In the genomic region with DNA sequence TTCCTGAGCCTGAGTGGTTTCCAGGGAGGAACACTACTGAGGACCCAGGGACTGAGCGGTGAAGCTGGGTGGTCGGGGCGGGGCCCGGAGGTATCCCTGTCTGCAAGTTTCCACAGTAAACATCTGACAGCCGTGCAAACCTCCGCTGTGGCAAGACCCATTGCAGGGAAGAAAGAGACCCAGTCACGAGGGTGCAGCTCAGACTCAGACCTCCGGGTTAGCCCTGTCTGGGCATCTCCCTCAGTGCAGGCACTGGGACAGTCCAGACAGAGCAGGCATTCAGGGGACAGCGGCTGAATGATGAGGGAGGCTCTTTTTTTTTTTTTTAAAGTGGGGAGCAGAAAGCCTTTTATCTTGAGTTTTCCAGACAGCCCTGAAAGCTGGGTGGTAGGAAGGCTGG, we compare ENCODE assay signal across 10 mouse cellular contexts. TPM values are rescaled to one million over a fixed set of nuclear protein-coding genes. Genes with fewer than 3 reads are reported as not detected.
DNase-seq lines count a peak whose midpoint lies in the region; ATAC-seq lines count a peak whose summit lies in the region.
"Had no signal": no experiment of that assay in that cellular context is flagged by ENCODE, and none has a peak within 500 bp of the region (broad histone marks: within the 10 kb centered on the region; RNA-seq: fewer than 3 reads in every experiment).

No protein-coding gene starts in this region.

- peaks cover 21% of the 10 kb centered on the region for H3K4me1 ChIP-seq in hindbrain, embryonic 11.5 days (replicated peaks; ENCODE audit: control insufficient read depth, insufficient read depth, low read length)
- H3K4me1 ChIP-seq in hindbrain, embryonic 14.5 days (replicated peaks; ENCODE audit: control insufficient read depth, insufficient read depth, low read length), result peaks cover 33% of the 10 kb centered on the region
- peaks cover 64% of the 10 kb centered on the region for H3K4me1 ChIP-seq in intestine, embryonic 16.5 days (ENCODE audit: control insufficient read depth, insufficient read depth, low read length)
- peaks cover 35% of the 10 kb centered on the region for H3K4me1 ChIP-seq in stomach, embryonic 15.5 days

- peak; percentile 48 for DNase-seq in hindbrain, embryonic 11.5 days (ENCODE audit: low spot score)
- DNase-seq in hindbrain, embryonic 14.5 days (ENCODE audit: low spot score), result no peak
- DNase-seq in embryo, embryonic 10.5 days (ENCODE audit: low spot score), result peak; percentile 55
- DNase-seq in adrenal gland, postnatal 36 days, result no peak
- no peak for DNase-seq in adrenal gland, postnatal 14 days
- DNase-seq: heart, postnatal 14 days; right cerebral cortex, postnatal 14 days had no signal

- H3K36me3 ChIP-seq in hindbrain, embryonic 11.5 days (ENCODE audit: control insufficient read depth, insufficient read depth, low read length), result no peaks in the 10 kb centered on the region
- H3K36me3 ChIP-seq in hindbrain, embryonic 14.5 days (replicated peaks; ENCODE audit: control insufficient read depth, insufficient read depth), result no peaks in the 10 kb centered on the region
- no peaks in the 10 kb centered on the region for H3K36me3 ChIP-seq in intestine, embryonic 16.5 days (ENCODE audit: control insufficient read depth, insufficient read depth, low read length)
- H3K36me3 ChIP-seq in stomach, embryonic 15.5 days, result no peaks in the 10 kb centered on the region

- no peak overlapping the region for H3K9ac ChIP-seq in hindbrain, embryonic 11.5 days (ENCODE audit: low read depth, low read length)
- no peak overlapping the region for H3K9ac ChIP-seq in hindbrain, embryonic 14.5 days
- 0 out of 2 replicates have a peak overlapping the region, but pooled peaks have one; percentile 41 for H3K9ac ChIP-seq in intestine, embryonic 16.5 days (ENCODE audit: low read depth, low read length)
- no peak overlapping the region for H3K9ac ChIP-seq in stomach, embryonic 15.5 days

- H3K4me3 ChIP-seq in hindbrain, embryonic 11.5 days (ENCODE audit: low read depth, low read length), result no peak overlapping the region
- H3K4me3 ChIP-seq in hindbrain, embryonic 14.5 days (replicated peaks; ENCODE audit: low read length), result no peak overlapping the region
- no peak overlapping the region for H3K4me3 ChIP-seq in intestine, embryonic 16.5 days (ENCODE audit: low read length)
- H3K4me3 ChIP-seq in stomach, embryonic 15.5 days (replicated peaks), result no peak overlapping the region

- ATAC-seq in hindbrain, embryonic 11.5 days (ENCODE audit: low FRiP score), result peak; percentile 81
- ATAC-seq in hindbrain, embryonic 14.5 days (ENCODE audit: low FRiP score), result no peak
- ATAC-seq in intestine, embryonic 16.5 days, result 0 out of 2 replicates have a peak, but pooled peaks have one; percentile 18
- no peak for ATAC-seq in stomach, embryonic 15.5 days (ENCODE audit: insufficient read depth, low FRiP score, low read depth)

- H3K9me3 ChIP-seq in hindbrain, embryonic 11.5 days (ENCODE audit: control insufficient read depth, low read length), result no peaks in the 10 kb centered on the region
- no peaks in the 10 kb centered on the region for H3K9me3 ChIP-seq in hindbrain, embryonic 14.5 days (ENCODE audit: control insufficient read depth, low read length)
- no peaks in the 10 kb centered on the region for H3K9me3 ChIP-seq in intestine, embryonic 16.5 days (ENCODE audit: control insufficient read depth, low read length)
- no peaks in the 10 kb centered on the region for H3K9me3 ChIP-seq in stomach, embryonic 15.5 days

- 41% methylated on average over 9 of the region's 9 CpGs for WGBS in hindbrain, embryonic 11.5 days
- WGBS in hindbrain, embryonic 14.5 days, result 45% methylated on average over 9 of the region's 9 CpGs
- WGBS in intestine, embryonic 16.5 days, result 24% methylated on average over 9 of the region's 9 CpGs
- 23% methylated on average over 9 of the region's 9 CpGs for WGBS in stomach, embryonic 15.5 days

- H3K27me3 ChIP-seq in hindbrain, embryonic 11.5 days (ENCODE audit: control insufficient read depth, insufficient read depth, low read length), result no peaks in the 10 kb centered on the region
- no peaks in the 10 kb centered on the region for H3K27me3 ChIP-seq in hindbrain, embryonic 14.5 days (ENCODE audit: control insufficient read depth, insufficient read depth, low read length)
- no peaks in the 10 kb centered on the region for H3K27me3 ChIP-seq in intestine, embryonic 16.5 days (replicated peaks; ENCODE audit: control insufficient read depth, insufficient read depth, low read length)
- H3K27me3 ChIP-seq in stomach, embryonic 15.5 days (replicated peaks), result no peaks in the 10 kb centered on the region

- no peak overlapping the region for H3K27ac ChIP-seq in hindbrain, embryonic 11.5 days (ENCODE audit: low read depth, low read length)
- H3K27ac ChIP-seq in hindbrain, embryonic 14.5 days, result no peak overlapping the region
- H3K27ac ChIP-seq in intestine, embryonic 16.5 days (ENCODE audit: low read length), result peak overlapping the region; percentile 52
- 0 out of 2 replicates have a peak overlapping the region, but pooled peaks have one; percentile 4 for H3K27ac ChIP-seq in stomach, embryonic 15.5 days
- H3K27ac ChIP-seq: macrophage had no signal

- no peak overlapping the region for H3K4me2 ChIP-seq in hindbrain, embryonic 11.5 days (replicated peaks; ENCODE audit: low read depth, low read length)
- no peak overlapping the region for H3K4me2 ChIP-seq in hindbrain, embryonic 14.5 days (replicated peaks)
- no peak overlapping the region; the same call in 1 of the 2 replicates for H3K4me2 ChIP-seq in intestine, embryonic 16.5 days (ENCODE audit: low read depth, low read length)
- H3K4me2 ChIP-seq in stomach, embryonic 15.5 days, result peak overlapping the region; percentile 19; the same call in 1 of the 2 replicates

RNA-seq across cellular contexts. Expression of gene Spsb1, which starts 9.6 kb away (rescaled TPM):
- polyA plus RNA-seq in hindbrain, embryonic 11.5 days (2014; fragmentation: Nextera tagmentation; extraction: Ambion mirVana), result 11.7 and 12.0 TPM in 2 replicates
- polyA plus RNA-seq in hindbrain, embryonic 14.5 days (2014; fragmentation: Nextera tagmentation; extraction: Ambion mirVana), result 7.0 and 7.2 TPM in 2 replicates
- 17.0 and 20.6 TPM in 2 replicates for polyA plus RNA-seq in intestine, embryonic 16.5 days (2015; fragmentation: Nextera tagmentation; extraction: Ambion mirVana)
- polyA plus RNA-seq in stomach, embryonic 15.5 days (2015; fragmentation: Nextera tagmentation; extraction: Ambion mirVana), result 15.1 and 15.6 TPM in 2 replicates
- total RNA-seq in adrenal gland, postnatal 36 days (2021), result 10 to 100 TPM; 21.8 to 52.7 TPM
- total RNA-seq in adrenal gland, postnatal 14 days (2021), result 24.7 and 29.6 TPM in 2 replicates

Comparison
In these comparisons a context has a peak if more than half of its experiments do, and no peak if none do; other contexts are left out.
1. ATAC-seq: peak in hindbrain, embryonic 11.5 days (single experiment) and intestine, embryonic 16.5 days (single experiment); none in hindbrain, embryonic 14.5 days (single experiment) and stomach, embryonic 15.5 days (single experiment).
2. DNase-seq: peak in hindbrain, embryonic 11.5 days (single experiment) and embryo, embryonic 10.5 days (single experiment); none in hindbrain, embryonic 14.5 days (single experiment), adrenal gland, postnatal 36 days (0 of 2) and adrenal gland, postnatal 14 days (single experiment).
3. H3K27ac ChIP-seq: peak in intestine, embryonic 16.5 days (single experiment) and stomach, embryonic 15.5 days (single experiment); none in hindbrain, embryonic 11.5 days (single experiment) and hindbrain, embryonic 14.5 days (single experiment).